Mouse (Mus musculus): ENCODE measurements around the gene Galnt7. TPM values are rescaled to one million over a fixed set of nuclear protein-coding genes. Genes with fewer than 3 reads are reported as not detected.

The Galnt7 gene
- total and polyA plus RNA-seq, 3 experiments = 11.1 to 138 (median 18.5) TPM

- TF ChIP-seq RAD21 (IDR thresholded peaks at IDR 0.05; ENCODE audit: low read depth, low read length) (no peak), MYC (IDR thresholded peaks at IDR 0.05; ENCODE audit: low read depth, low read length) (peak; percentile 73), ZC3H11A (IDR thresholded peaks at IDR 0.05; ENCODE audit: low read depth, low read length) (no peak), USF2 (IDR thresholded peaks at IDR 0.05; ENCODE audit: borderline replicate concordance in 1 of 2, insufficient read depth in 1 of 2, low read depth in 1 of 2, low read length in 2 of 2) (no peak), POLR2AphosphoS5 (IDR thresholded peaks at IDR 0.05; ENCODE audit: borderline replicate concordance, low read depth, low read length) (0 out of 2 replicates have a peak, but pooled peaks have one; percentile 50), JUND (IDR thresholded peaks at IDR 0.05; ENCODE audit: low read depth, low read length) (no peak), RCOR1 (IDR thresholded peaks at IDR 0.05; ENCODE audit: low read depth, low read length) (no peak), MAX (IDR thresholded peaks at IDR 0.05; ENCODE audit: low read length) (peak; percentile 76), TAL1 (IDR thresholded peaks at IDR 0.05; ENCODE audit: low read length) (no peak), CHD2 (IDR thresholded peaks at IDR 0.05; ENCODE audit: low read length) (no peak), POLR2A (IDR thresholded peaks at IDR 0.05; ENCODE audit: control insufficient read depth in 1 of 2, insufficient read depth in 1 of 2, low read depth in 1 of 2, low read length in 2 of 2, poor library complexity in 1 of 2) (peak; percentile 33 to 60; a peak in 2 of 4 replicates), HCFC1 (IDR thresholded peaks at IDR 0.05; ENCODE audit: low read depth, low read length) (peak; percentile 68), ZKSCAN1 (IDR thresholded peaks at IDR 0.05; ENCODE audit: low read depth, low read length) (no peak), UBTF (IDR thresholded peaks at IDR 0.05; ENCODE audit: borderline replicate concordance, insufficient read depth, low read depth, low read length) (no peak), MYB (IDR thresholded peaks at IDR 0.05; ENCODE audit: low read depth, low read length) (no peak), KAT2A (conservative IDR thresholded peaks at IDR 0.05; ENCODE audit: low read depth, low read length) (no peak), MAFK (IDR thresholded peaks at IDR 0.05; ENCODE audit: borderline replicate concordance, low read depth, low read length) (no peak), CTCF (IDR thresholded peaks at IDR 0.05 in 2 of 3, conservative IDR thresholded peaks at IDR 0.05 in 1 of 3; ENCODE audit: control insufficient read depth in 1 of 3, insufficient read depth in 1 of 3, low read depth in 2 of 3, low read length in 3 of 3, poor library complexity in 1 of 3, severe bottlenecking in 1 of 3) (no peak), GABPA (IDR thresholded peaks at IDR 0.05; ENCODE audit: low read depth, low read length) (no peak), TBP (IDR thresholded peaks at IDR 0.05; ENCODE audit: low read depth, low read length) (peak; percentile 66)
These were observed 164.5 kb downstream of the Galnt7 start (continued) for GRCm38 (mm10) chr8:57488312-57488765.

GRCm38 (mm10) chr8:57487441-57488155 lies 165.2 kb downstream of the Galnt7 start, which contains the start of gene Sap30:
Sap30 (minus strand) TSS chr8:57487860.
- no peaks in the 10 kb centered on the region for H3K9me3 ChIP-seq (replicated peaks; ENCODE audit: insufficient read depth, low read length)
- H3K79me2 ChIP-seq (ENCODE audit: control insufficient read depth, insufficient read depth, low read length, poor library complexity) = peaks cover 17% of the 10 kb centered on the region
- DNase-seq (ENCODE audit: low read depth, low spot score) = peak; percentile 99
- H3K27me3 ChIP-seq (ENCODE audit: control insufficient read depth in 1 of 2, insufficient read depth in 2 of 2, low read length in 2 of 2) = no peaks in the 10 kb centered on the region
- peaks cover 0 to 22% of the 10 kb centered on the region in 2 experiments for H3K36me3 ChIP-seq (ENCODE audit: control insufficient read depth in 1 of 2, insufficient read depth in 2 of 2, low read length in 2 of 2)
- H3K27ac ChIP-seq (ENCODE audit: control insufficient read depth, low read depth, low read length) = peak within 1 kb of the TSS; percentile 83
- H3K9ac ChIP-seq (ENCODE audit: control insufficient read depth, low read depth, low read length, poor library complexity, severe bottlenecking) = peak within 1 kb of the TSS; percentile 79
- H3K4me1 ChIP-seq (ENCODE audit: control insufficient read depth in 1 of 2, insufficient read depth in 2 of 2, low read length in 2 of 2) = peaks cover 11 to 20% of the 10 kb centered on the region in 2 experiments
- H3K4me3 ChIP-seq (ENCODE audit: control insufficient read depth in 1 of 2, insufficient read depth in 1 of 2, low read depth in 2 of 2, low read length in 2 of 2) = peak within 1 kb of the TSS; percentile 82 to 96
- TF ChIP-seq ZMIZ1 (IDR thresholded peaks at IDR 0.05; ENCODE audit: low read depth, low read length) (no peak), TCF12 (IDR thresholded peaks at IDR 0.05; ENCODE audit: low read depth, low read length) (peak; percentile 67; the same call in 1 of the 2 replicates), JUND (IDR thresholded peaks at IDR 0.05; ENCODE audit: low read depth, low read length) (no peak), KAT2A (conservative IDR thresholded peaks at IDR 0.05; ENCODE audit: low read depth, low read length) (peak; percentile 75; the same call in 1 of the 2 replicates), ELF1 (IDR thresholded peaks at IDR 0.05; ENCODE audit: low read depth, low read length) (0 out of 2 replicates have a peak, but pooled peaks have one; percentile 39), BHLHE40 (IDR thresholded peaks at IDR 0.05; ENCODE audit: borderline replicate concordance, low read depth, low read length) (no peak), CHD1 (IDR thresholded peaks at IDR 0.05; ENCODE audit: low read depth, low read length) (0 out of 2 replicates have a peak, but pooled peaks have one; percentile 11), TBP (IDR thresholded peaks at IDR 0.05; ENCODE audit: low read depth, low read length) (peak; percentile 43; the same call in 1 of the 2 replicates), MAX (IDR thresholded peaks at IDR 0.05; ENCODE audit: low read length) (peak; percentile 66), ZC3H11A (IDR thresholded peaks at IDR 0.05; ENCODE audit: low read depth, low read length) (no peak), ZNF384 (IDR thresholded peaks at IDR 0.05; ENCODE audit: low read depth, low read length) (peak; percentile 99), MAFK (IDR thresholded peaks at IDR 0.05; ENCODE audit: borderline replicate concordance, low read depth, low read length) (no peak), SMC3 (IDR thresholded peaks at IDR 0.05; ENCODE audit: low read depth, low read length) (no peak; the same call in 1 of the 2 replicates), NELFE (IDR thresholded peaks at IDR 0.05; ENCODE audit: low read depth, low read length) (peak; percentile 76), UBTF (IDR thresholded peaks at IDR 0.05; ENCODE audit: borderline replicate concordance, insufficient read depth, low read depth, low read length) (no peak), MYB (IDR thresholded peaks at IDR 0.05; ENCODE audit: low read depth, low read length) (0 out of 2 replicates have a peak, but pooled peaks have one; percentile 37), ZKSCAN1 (IDR thresholded peaks at IDR 0.05; ENCODE audit: low read depth, low read length) (0 out of 2 replicates have a peak, but pooled peaks have one; percentile 27), USF2 (IDR thresholded peaks at IDR 0.05; ENCODE audit: borderline replicate concordance in 1 of 2, insufficient read depth in 1 of 2, low read depth in 1 of 2, low read length in 2 of 2) (no peak), GATA1 (IDR thresholded peaks at IDR 0.05; ENCODE audit: low read depth, low read length) (no peak), HCFC1 (IDR thresholded peaks at IDR 0.05; ENCODE audit: low read depth, low read length) (peak; percentile 97), POLR2A (IDR thresholded peaks at IDR 0.05; ENCODE audit: control insufficient read depth in 1 of 2, insufficient read depth in 1 of 2, low read depth in 1 of 2, low read length in 2 of 2, poor library complexity in 1 of 2) (peak; percentile 49 to 74), SIN3A (IDR thresholded peaks at IDR 0.05; ENCODE audit: low read length) (peak; percentile 79), MYC (IDR thresholded peaks at IDR 0.05; ENCODE audit: low read depth, low read length) (peak; percentile 55; the same call in 1 of the 2 replicates)

Data from MEL (cell line).